Mouse (Mus musculus) lung, adult 2 months (tissue): ENCODE results near the gene Npvf. TPM values are rescaled to one million over a fixed set of nuclear protein-coding genes. Genes with fewer than 3 reads are reported as not detected.
A peak's percentile ranks its signal among the peaks of the same experiment; 100 is the strongest.

Experiments
- DNase-seq: peaks from one replicate; pipeline ENCODE4 v3.0.0; 2022
- H3K4me1 ChIP-seq: fragments of 200-500 bp; 2 replicates; pipeline ENCODE4 v1.6.1; 2011; ENCODE audit warnings: low read length; ENCODE audit not compliant: control insufficient read depth, insufficient read depth
- H3K4me3 ChIP-seq: fragments of 200-500 bp; replicated peaks from 2 replicates; pipeline ENCODE3; 2011; ENCODE audit warnings: low read depth, mild to moderate bottlenecking, control low read depth, low read length; ENCODE audit errors: extremely low read depth
- CTCF ChIP-seq: fragments of 200-500 bp; IDR thresholded peaks from 2 replicates; pipeline ENCODE4 v1.5.1; 2011; ENCODE audit warnings: mild to moderate bottlenecking, low read length, control low read depth; ENCODE audit not compliant: insufficient read depth
- POLR2A ChIP-seq: fragments of 200-500 bp; IDR thresholded peaks from 2 replicates; pipeline ENCODE4 v1.6.1; 2011; ENCODE audit warnings: low read depth, mild to moderate bottlenecking, control low read depth, low read length, borderline replicate concordance; ENCODE audit errors: extremely low read depth
- WGBS: fragments of 180-500 bp; shearing (Covaris S2); methylation state at CpG from one replicate; pipeline ENCODE4 v1.1.7; 2018; 5-methylcytosine and 5-hydroxymethylcytosine counted together
- polyA plus RNA-seq: library from polyadenylated mRNA; depleted of rRNA; stranded (reverse); fragments of >200 nt; gene quantifications from 2 replicates; pipeline ENCODE4 v1.2.3, GENCODE M21; 2012; rRNA removed

Npvf gene
- polyA plus RNA-seq: not detected in 2 replicates

GRCm38 (mm10) chr6:50654356-50654755 lies at the start of gene Npvf:
Gene Npvf, minus strand, starts transcription at chr6:50654439.
- H3K4me1 ChIP-seq: no peaks in the 10 kb centered on the region
- no peak for DNase-seq
- TF ChIP-seq POLR2A (no peak), CTCF (no peak)
- no peak within 1 kb of the TSS for H3K4me3 ChIP-seq
- 78% methylated on average over 4 of the region's 4 CpGs for WGBS

- TF ChIP-seq POLR2A (no peak), CTCF (no peak)
- no peak for DNase-seq
- Histone ChIP-seq H3K4me1 (peaks cover 5% of the 10 kb centered on the region; the same call in 1 of the 2 replicates), H3K4me3 (no peak overlapping the region)
- 63% methylated on average over 15 of the region's 15 CpGs for WGBS
These were observed 35.0 kb upstream of the Npvf start for GRCm38 (mm10) chr6:50689121-50689815.

- WGBS: 25% methylated on average over 7 of the region's 7 CpGs
These were observed 30.6 kb upstream of the Npvf start for GRCm38 (mm10) chr6:50684646-50685415.

GRCm38 (mm10) chr6:50681491-50681890 lies 27.3 kb upstream of the Npvf start:
- TF ChIP-seq CTCF (no peak), POLR2A (no peak)
- no peak overlapping the region for H3K4me3 ChIP-seq
- DNase-seq: no peak
- WGBS: 57% methylated on average over 5 of the region's 5 CpGs
- H3K4me1 ChIP-seq: peaks cover 7% of the 10 kb centered on the region

More at GRCm38 (mm10) chr6:50684646-50685415, 30.6 kb upstream of the Npvf start:
- TF ChIP-seq CTCF (no peak), POLR2A (no peak)
- DNase-seq: no peak
- peaks cover 7% of the 10 kb centered on the region for H3K4me1 ChIP-seq
- H3K4me3 ChIP-seq: no peak overlapping the region

- no peak for DNase-seq
These were observed 26.3 kb upstream of the Npvf start for GRCm38 (mm10) chr6:50680224-50681215.

GRCm38 (mm10) chr6:50679486-50679828 lies 25.2 kb upstream of the Npvf start:
- WGBS: 93% methylated on average over 2 of the region's 2 CpGs
- DNase-seq: no peak
- H3K4me3 ChIP-seq: no peak overlapping the region
- peaks cover 2% of the 10 kb centered on the region for H3K4me1 ChIP-seq
- TF ChIP-seq POLR2A: no peak
- TF ChIP-seq CTCF: no peak

More at GRCm38 (mm10) chr6:50680224-50681215, 26.3 kb upstream of the Npvf start:
- 57% methylated on average over 20 of the region's 20 CpGs for WGBS
- Histone ChIP-seq H3K4me1 (peaks cover 6% of the 10 kb centered on the region), H3K4me3 (no peak overlapping the region)
- no peak for TF ChIP-seq POLR2A
- TF ChIP-seq CTCF: no peak

GRCm38 (mm10) chr6:50678826-50679485 lies 24.7 kb upstream of the Npvf start:
- TF ChIP-seq CTCF (peak; percentile 92), POLR2A (no peak)
- peak; percentile 54 for DNase-seq
- H3K4me3 ChIP-seq: no peak overlapping the region
- WGBS: 30% methylated on average over 8 of the region's 8 CpGs
- peaks cover 2% of the 10 kb centered on the region for H3K4me1 ChIP-seq

GRCm38 (mm10) chr6:50671191-50671590 lies 17.0 kb upstream of the Npvf start:
- WGBS: 88% methylated on average over 3 of the region's 3 CpGs
- no peak for DNase-seq
- TF ChIP-seq POLR2A (no peak), CTCF (no peak)

More at GRCm38 (mm10) chr6:50671191-50671590, 17.0 kb upstream of the Npvf start:
- Histone ChIP-seq H3K4me3 (no peak overlapping the region), H3K4me1 (no peaks in the 10 kb centered on the region)
